Mouse (Mus musculus) fibroblast of lung, adult 2 months (primary cell): ENCODE measurements around the gene Troap.

Experiments
- DNase-seq: peaks from one replicate; pipeline ENCODE4 v3.0.0-alpha.2; 2011; ENCODE audit warnings: low read depth

Gene Troap

GRCm38 (mm10) chr15:99074019-99074599 is at the start of gene Troap:
Gene Troap, plus strand, starts transcription at chr15:99074575.
- DNase-seq = no peak

DNA sequence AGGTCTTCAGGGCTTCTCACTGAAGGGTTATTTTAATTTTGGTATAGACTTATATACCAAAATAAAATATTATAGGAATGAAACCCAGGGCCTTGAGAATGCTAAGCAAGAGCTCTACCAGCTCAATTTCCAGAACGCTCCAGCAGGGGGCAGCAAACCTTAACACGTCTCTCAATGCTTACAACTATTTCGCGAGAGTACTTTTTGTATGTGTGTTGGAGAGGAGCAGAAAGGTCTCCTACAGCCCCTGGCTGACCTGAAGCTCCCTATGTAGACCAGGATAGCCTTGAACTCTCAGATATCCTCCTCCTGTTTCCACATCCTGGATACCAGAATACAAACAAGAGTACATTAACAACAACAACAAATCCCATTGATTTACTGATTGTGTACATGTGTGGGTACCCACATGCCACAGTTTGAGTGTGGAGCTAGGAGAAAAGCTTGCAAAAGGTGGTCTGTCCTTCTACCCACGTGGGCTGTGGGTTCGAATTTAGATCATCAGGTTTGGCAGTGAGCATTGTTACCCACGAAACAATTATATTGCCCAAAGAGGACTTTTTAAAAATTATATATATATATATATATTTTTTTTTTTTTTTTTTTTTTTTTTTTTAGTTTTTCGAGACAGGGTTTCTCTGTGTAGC is 49.6 kb upstream of the Troap start:
- no peak for DNase-seq

DNA sequence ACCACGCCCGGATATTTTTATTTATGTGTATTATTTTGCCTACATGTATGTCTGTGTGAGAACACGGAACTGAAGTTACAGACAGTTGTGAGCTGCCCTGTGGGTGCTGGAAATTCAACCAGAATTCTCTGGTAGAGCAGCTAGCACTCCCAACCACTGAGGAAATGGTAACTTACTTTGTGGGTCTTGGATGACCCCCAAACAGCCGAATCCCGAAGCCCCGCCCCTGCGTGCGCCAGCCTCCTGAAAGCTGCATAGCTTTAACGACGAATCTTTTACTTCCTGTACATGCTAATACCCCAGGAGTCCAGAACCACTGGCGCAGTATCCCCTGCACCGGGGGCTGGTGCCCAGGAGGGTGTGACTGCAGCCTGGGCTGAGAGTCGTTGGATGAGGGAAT is 49.0 kb upstream of the Troap start:
- DNase-seq = no peak

DNA sequence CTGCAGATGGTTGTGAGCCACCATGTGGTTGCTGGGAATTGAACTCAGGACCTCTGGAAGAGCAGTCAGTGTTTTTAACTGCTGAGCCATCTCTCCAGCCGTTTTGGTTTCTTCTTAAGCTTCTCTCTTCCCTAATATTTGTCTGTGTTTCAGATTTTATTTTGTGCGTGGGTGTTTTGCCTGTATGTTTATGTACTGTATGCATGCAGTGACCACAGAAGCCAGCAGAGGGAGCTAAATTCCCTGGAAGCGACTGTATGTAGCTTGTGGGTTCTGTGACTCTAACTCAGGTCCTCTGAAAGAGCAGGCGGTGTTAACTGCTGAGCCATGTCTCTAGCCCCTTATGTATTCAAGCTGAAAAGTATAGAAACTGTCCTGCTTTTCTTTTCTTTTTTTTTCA is 48.1 kb upstream of the Troap start:
- DNase-seq = no peak

- no peak for DNase-seq
Observed at GRCm38 (mm10) chr15:99027116-99027515, 47.3 kb upstream of the Troap start.

DNA sequence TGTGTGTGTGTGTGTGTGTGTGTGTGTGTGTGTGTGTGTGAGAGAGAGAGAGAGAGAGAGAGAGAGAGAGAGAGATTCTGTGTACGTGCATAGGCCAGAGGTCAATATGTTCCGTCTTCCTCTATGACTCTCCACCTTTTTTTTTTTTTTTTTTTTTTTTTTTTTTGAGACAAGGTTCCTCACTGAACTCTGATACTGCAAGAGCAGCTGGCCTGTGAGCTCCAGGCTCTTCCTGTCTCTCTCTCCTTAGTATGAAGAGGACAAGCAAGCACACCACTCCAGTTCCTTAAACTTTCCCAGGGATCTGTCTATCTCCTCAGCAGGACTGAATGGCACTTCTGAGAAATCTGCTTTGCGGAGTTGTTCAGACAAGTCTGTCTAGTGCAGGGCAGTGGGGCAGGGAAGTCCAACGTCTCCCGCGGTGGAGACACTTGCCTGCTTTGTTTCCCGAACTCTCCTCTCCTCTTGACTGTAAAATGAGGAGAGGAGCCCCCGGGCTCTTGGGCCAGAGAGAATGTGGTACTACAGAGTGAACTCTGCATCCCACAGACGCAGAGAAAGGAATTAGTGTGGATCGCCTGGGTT is 45.4 kb upstream of the Troap start:
- DNase-seq = no peak

DNA sequence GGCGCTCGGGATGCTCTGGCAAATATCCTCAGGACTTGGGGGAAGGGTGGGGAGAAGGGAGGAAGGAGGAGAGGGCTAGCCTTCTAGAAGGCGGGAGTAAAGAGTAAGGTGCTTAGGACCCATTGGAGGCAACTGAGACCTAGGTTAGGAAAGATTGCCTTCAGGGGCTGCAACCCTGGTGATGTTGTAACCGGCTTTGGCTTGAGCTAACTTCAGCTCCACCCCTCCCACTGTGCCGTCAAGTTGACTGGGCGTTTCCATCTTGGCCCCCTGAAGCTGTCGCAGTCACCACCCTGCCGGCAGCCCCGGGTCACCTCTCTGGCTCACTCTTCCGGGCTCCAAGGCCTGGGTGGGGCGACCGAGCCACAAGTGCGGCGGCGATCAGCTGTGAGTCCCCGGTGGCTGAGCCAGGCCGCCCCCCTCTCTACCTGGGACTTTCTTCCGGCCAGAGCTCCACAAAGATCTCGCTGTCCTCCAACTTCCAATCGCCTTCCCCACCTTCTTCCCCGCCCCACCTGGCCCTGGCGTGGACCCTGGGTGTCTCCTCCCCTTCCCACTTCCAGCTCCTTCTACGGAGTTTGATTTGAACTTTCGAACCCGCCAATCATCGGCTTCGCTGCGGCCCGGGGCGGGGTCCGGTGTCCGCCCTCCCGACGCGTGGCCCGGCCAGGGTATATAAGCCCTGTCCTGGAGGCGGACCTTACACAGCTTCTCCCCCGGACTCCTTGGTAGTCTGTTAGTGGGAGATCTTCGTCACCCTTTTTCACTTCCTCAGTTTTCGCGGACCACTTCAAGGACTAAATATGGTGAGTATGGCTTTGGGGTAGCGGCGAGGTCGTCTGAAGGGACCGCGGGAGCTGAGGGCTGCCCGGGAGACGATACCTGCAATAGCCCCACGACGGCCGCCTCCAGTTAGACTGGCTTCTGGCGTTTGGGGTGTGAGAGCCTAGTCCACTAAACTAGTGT is 44.5 kb upstream of the Troap start, which contains the start of gene Tuba1c:
TSS of gene Tuba1c (plus strand) at position 273 of the 966 bp plus-strand sequence.
- DNase-seq = peak; percentile 89

- DNase-seq = no peak
Observed at GRCm38 (mm10) chr15:99030585-99031387, 43.6 kb upstream of the Troap start.

DNA sequence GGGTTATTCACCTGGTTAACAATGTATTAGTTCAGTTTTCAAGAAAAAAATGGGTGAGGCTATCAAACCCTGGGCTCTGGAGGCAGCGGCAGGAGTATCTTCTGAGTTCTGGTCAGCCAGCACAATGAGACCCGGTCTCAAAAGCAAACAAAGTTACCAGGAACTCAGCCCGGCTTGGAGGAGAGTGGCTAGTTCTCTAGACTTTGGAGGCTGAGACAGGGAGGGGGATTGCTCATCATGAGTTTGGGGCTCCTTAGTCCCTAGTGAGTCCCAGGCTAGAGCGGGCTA is 43.0 kb upstream of the Troap start:
- no peak for DNase-seq

DNA sequence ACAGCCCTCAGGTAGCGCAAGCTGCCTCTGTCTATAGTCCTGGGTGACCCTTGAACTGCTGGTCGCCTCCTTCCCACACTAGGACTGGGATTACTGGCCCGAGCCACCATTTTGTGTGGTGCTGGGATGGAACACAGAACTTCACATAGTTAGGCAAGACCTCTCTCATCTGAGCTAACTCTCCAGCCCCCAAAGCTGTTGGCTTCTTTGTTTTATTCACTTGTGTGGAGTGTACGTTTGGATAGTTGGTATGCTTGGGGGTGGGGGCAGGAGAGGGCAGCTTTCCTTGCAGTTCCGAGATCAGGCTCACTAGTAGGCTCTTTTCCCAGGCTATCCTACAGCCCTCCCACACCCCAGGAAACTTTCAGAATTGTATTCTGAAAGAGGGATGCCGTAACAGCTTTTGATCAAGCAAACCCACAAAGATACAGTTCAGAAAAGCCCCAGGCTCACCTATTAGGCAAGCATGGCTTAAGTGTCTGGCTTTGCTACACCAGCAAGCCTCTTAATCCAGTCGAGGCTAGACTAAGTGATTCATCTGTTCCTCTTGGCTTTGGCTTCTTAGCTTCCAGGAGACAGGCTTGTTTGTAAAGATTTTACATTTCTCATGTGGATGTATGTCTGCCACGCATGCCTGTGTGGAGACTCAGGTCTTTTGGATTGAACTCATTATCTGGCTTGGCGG is 42.2 kb upstream of the Troap start:
- DNase-seq = no peak

DNA sequence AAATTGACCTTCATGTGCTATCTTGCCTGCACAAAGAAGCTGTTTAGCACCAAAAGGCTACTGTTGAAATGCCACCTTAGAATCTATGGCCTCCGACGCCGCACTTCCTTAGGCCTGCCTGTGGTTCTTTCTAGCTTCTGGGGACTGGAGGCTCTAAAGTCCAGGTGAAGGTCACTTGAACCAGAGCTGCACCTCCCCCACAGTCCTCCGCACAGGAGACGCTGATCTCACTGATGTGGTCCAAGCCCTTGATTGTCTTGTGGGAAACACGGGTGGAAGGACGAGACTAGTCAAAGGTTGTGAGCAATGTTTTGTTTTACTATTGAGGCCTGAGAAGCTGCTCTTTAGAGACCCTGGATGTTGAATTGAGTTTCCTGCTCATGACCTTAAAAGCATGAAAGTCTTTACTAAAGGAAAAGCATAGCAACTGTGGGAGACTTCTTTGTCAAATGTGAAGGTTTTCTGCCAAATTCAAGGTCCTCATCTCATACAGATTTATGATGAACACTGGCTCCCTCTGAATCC is 41.6 kb upstream of the Troap start:
- no peak for DNase-seq

GRCm38 (mm10) chr15:99033498-99034270 is 40.7 kb upstream of the Troap start:
- no peak for DNase-seq

DNA sequence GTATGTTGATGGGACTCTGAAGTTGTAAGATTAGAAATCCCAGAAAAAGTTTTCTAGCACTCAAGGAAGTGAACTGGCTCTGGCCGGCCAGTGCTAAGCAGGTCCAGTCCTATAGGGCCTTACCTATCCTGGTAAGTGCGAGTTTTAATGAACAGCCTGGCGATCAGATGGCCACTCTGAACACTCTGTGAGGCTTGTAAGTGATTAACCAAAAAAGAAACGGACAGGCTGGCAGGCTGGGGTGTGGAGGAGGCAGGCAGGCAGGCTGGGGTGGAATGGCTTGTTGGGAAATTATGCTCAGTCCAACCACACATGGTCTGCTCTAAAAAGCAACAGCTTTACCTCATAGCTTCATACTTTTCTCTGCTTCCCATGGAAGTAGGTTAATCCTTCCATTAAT is 38.9 kb upstream of the Troap start:
- no peak for DNase-seq

GRCm38 (mm10) chr15:99036249-99036905 is 38.0 kb upstream of the Troap start:
- DNase-seq = no peak

DNA sequence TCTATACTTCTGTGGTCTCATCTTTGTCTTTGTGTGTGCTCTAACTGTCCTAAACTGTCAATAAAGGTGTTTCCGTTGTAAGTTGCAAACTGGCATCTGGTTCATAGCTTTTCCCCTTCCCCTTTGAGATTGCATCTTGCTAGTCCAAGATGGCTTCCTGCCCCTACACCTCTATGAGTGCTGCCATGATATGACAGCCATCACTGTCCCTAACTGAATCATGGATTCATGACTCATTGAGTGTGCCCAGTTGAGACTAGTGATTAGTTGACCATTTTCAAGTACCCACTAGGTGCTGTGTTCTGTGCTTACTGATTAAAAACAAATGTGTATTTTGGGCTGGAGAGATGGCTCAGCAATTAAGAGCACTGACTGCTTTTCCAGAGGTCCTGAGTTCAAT is 36.4 kb upstream of the Troap start:
- no peak for DNase-seq

GRCm38 (mm10) chr15:99038797-99039196 is 35.6 kb upstream of the Troap start:
- DNase-seq = no peak

- DNase-seq = no peak
Observed at GRCm38 (mm10) chr15:99039306-99039705, 35.1 kb upstream of the Troap start.

- DNase-seq = no peak
Observed at GRCm38 (mm10) chr15:99039996-99040919, 34.1 kb upstream of the Troap start.
